Mouse (Mus musculus) myocyte (in vitro differentiated cells): ENCODE results near the gene Trnt1. TPM values are rescaled to one million over a fixed set of nuclear protein-coding genes. Genes with fewer than 3 reads are reported as not detected.

Experiments used
- H3K27me3 ChIP-seq: one replicate; pipeline ENCODE4 v1.6.1; 2011; ENCODE audit not compliant: control insufficient read depth, insufficient read depth, insufficient read length
- H3K36me3 ChIP-seq: one replicate; pipeline ENCODE4 v1.6.1; 2011; ENCODE audit not compliant: control insufficient read depth, insufficient read depth
- H3K4me2 ChIP-seq: one replicate; pipeline ENCODE4 v1.6.1; 2011; ENCODE audit warnings: low read depth, control low read depth
- H3K4me3 ChIP-seq: one replicate; pipeline ENCODE4 v1.5.1; 2011; ENCODE audit warnings: mild to moderate bottlenecking, control low read depth, moderate library complexity
- H3K79me2 ChIP-seq: one replicate; pipeline ENCODE4 v1.6.1; 2011; ENCODE audit not compliant: control insufficient read depth, insufficient read depth
- H3ac ChIP-seq: one replicate; pipeline ENCODE4 v1.6.1; 2011; ENCODE audit not compliant: control insufficient read depth, insufficient read length
- CEBPB ChIP-seq: IDR thresholded peaks from 2 replicates; pipeline ENCODE4 v1.6.1; 2011; ENCODE audit warnings: mild to moderate bottlenecking, moderate library complexity; ENCODE audit not compliant: poor library complexity, insufficient read depth, severe bottlenecking
- E2F4 ChIP-seq: IDR thresholded peaks from one replicate; pipeline ENCODE4 v1.6.1; 2011; ENCODE audit warnings: mild to moderate bottlenecking, control low read depth, moderate library complexity; ENCODE audit not compliant: insufficient read depth
- MAX ChIP-seq: IDR thresholded peaks from one replicate; pipeline ENCODE4 v1.6.1; 2011; ENCODE audit warnings: low read depth, mild to moderate bottlenecking, control low read depth
- MYOD1 ChIP-seq, 3 experiments: IDR thresholded peaks; one replicate each; pipeline ENCODE4 v1.6.1; 2011; ENCODE audit warnings: control low read depth in 2 of 3, low read depth in 2 of 3, mild to moderate bottlenecking in 2 of 3, moderate library complexity in 1 of 3; ENCODE audit not compliant: insufficient read length in 2 of 3, control insufficient read depth in 1 of 3
- MYOG ChIP-seq, 3 experiments: IDR thresholded peaks; one replicate each; pipeline ENCODE4 v1.6.1; 2011; ENCODE audit warnings: control low read depth in 2 of 3, low read depth in 2 of 3, mild to moderate bottlenecking in 2 of 3; ENCODE audit not compliant: insufficient read length in 2 of 3, control insufficient read depth in 1 of 3, insufficient read depth in 1 of 3
- POLR2A ChIP-seq: IDR thresholded peaks from one replicate; pipeline ENCODE4 v1.6.1; 2011; ENCODE audit warnings: low read depth, mild to moderate bottlenecking, control low read depth, moderate library complexity; ENCODE audit not compliant: insufficient read length
- POLR2AphosphoS2 ChIP-seq: IDR thresholded peaks from one replicate; pipeline ENCODE4 v1.6.1; 2011; ENCODE audit warnings: low read depth, control low read depth; ENCODE audit not compliant: insufficient read length
- REST ChIP-seq: IDR thresholded peaks from one replicate; pipeline ENCODE4 v1.6.1; 2011; ENCODE audit warnings: mild to moderate bottlenecking, control low read depth, moderate library complexity; ENCODE audit not compliant: insufficient read depth, insufficient read length
- SRF ChIP-seq: IDR thresholded peaks from one replicate; pipeline ENCODE4 v1.6.1; 2011; ENCODE audit warnings: low read depth; ENCODE audit not compliant: control insufficient read depth, insufficient read length
- TCF12 ChIP-seq: IDR thresholded peaks from one replicate; pipeline ENCODE4 v1.6.1; 2011; ENCODE audit warnings: mild to moderate bottlenecking, control low read depth; ENCODE audit not compliant: poor library complexity, insufficient read depth, severe bottlenecking
- TCF3 ChIP-seq: IDR thresholded peaks from one replicate; pipeline ENCODE4 v1.6.1; 2011; ENCODE audit warnings: low read depth, control low read depth; ENCODE audit not compliant: insufficient read length
- USF1 ChIP-seq: IDR thresholded peaks from one replicate; pipeline ENCODE4 v1.6.1; 2011; ENCODE audit warnings: low read depth, mild to moderate bottlenecking, control low read depth, moderate library complexity
- polyA plus RNA-seq: library from polyadenylated mRNA; unstranded; fragments of >200 nt; fragmentation: generic; extraction: Trizol; gene quantifications from one replicate; pipeline ENCODE4 v1.2.1, GENCODE M21; 2012; ENCODE audit warnings: missing spikeins

Gene Trnt1
- polyA plus RNA-seq, 1 experiment, result 14.0 TPM

DNA sequence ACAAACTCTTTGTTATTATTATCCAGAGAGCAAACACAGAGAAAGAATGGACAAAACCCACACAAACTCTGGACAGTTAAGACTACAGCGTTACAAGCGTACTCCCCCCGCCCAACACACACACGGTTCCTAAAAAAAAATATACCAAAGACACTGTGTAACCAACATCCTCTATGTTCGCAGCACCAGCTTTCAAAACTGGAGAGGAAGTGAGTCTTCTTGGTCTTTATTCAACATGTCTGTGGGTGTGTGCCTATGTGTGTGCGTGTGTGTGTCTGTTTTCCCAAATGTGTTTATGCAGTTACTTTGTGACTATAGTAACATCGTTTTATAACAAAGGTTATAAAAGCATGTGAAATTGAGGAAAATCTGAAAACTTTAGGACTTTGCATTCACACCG, 22.5 kb downstream of the Trnt1 start:
- Histone ChIP-seq H3K4me3 (no peak overlapping the region), H3K4me2 (no peak overlapping the region), H3K79me2 (no peaks in the 10 kb centered on the region), H3K36me3 (peaks cover 43% of the 10 kb centered on the region), H3ac (no peak overlapping the region), H3K27me3 (no peaks in the 10 kb centered on the region)
- TF ChIP-seq MYOG (IDR thresholded peaks at IDR 0.05; ENCODE audit: control insufficient read depth in 1 of 3, insufficient read depth in 1 of 3, insufficient read length in 2 of 3, low read depth in 2 of 3), result no peak

DNA sequence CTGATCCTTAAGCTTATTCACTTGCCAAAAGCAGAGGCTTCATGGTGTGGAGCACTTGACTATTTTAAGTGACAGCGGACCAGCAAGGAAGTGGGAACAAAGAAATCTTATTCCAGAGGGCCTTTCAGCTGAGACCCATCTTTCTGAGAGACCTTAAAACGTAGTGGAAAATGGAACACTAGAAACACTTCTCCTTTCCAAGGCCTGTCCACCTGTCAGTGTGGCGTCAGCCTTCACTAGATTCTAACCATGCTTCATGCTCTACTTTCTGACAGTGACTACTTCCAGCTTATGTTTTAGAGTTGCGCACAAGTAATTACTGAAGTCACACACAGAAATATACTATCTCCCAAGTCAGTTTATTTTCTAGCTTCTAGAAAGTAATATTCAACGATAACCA, 23.6 kb downstream of the Trnt1 start:
- Histone ChIP-seq H3K4me3 (no peak overlapping the region), H3K36me3 (peaks cover 40% of the 10 kb centered on the region), H3K27me3 (no peaks in the 10 kb centered on the region), H3K79me2 (peaks cover 3% of the 10 kb centered on the region), H3ac (no peak overlapping the region), H3K4me2 (no peak overlapping the region)
- TF ChIP-seq POLR2A (no peak), USF1 (no peak), TCF12 (no peak), REST (no peak), MAX (no peak), POLR2AphosphoS2 (no peak), E2F4 (no peak), MYOD1 (IDR thresholded peaks at IDR 0.05; ENCODE audit: control insufficient read depth in 1 of 3, insufficient read length in 2 of 3, low read depth in 2 of 3) (no peak), TCF3 (no peak), SRF (no peak), MYOG (IDR thresholded peaks at IDR 0.05; ENCODE audit: control insufficient read depth in 1 of 3, insufficient read depth in 1 of 3, insufficient read length in 2 of 3, low read depth in 2 of 3) (no peak), CEBPB (no peak)

DNA sequence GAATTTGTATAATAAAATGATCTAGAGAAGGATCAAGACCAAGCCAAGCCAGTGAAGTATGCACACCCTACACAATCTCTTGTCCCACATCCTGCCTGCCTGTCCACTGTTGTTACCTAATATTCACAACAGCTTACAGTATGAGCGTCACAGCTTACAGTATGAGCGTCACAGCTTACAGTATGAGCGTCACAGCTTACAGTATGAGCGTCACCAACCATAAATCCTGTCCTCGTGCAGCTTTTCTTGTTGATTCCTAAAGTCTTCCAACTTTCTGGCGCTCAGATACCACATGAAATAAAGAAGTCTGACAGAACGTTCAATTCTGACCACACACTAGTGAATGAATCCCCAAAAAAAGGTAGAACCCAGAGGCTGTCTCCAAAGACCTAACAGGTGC, 24.2 kb downstream of the Trnt1 start:
- TF ChIP-seq TCF3 (no peak), POLR2AphosphoS2 (no peak), POLR2A (no peak), CEBPB (no peak), E2F4 (no peak), MAX (no peak), TCF12 (no peak), MYOG (IDR thresholded peaks at IDR 0.05; ENCODE audit: control insufficient read depth in 1 of 3, insufficient read depth in 1 of 3, insufficient read length in 2 of 3, low read depth in 2 of 3) (no peak), SRF (no peak), USF1 (no peak), MYOD1 (IDR thresholded peaks at IDR 0.05; ENCODE audit: control insufficient read depth in 1 of 3, insufficient read length in 2 of 3, low read depth in 2 of 3) (no peak), REST (no peak)

DNA sequence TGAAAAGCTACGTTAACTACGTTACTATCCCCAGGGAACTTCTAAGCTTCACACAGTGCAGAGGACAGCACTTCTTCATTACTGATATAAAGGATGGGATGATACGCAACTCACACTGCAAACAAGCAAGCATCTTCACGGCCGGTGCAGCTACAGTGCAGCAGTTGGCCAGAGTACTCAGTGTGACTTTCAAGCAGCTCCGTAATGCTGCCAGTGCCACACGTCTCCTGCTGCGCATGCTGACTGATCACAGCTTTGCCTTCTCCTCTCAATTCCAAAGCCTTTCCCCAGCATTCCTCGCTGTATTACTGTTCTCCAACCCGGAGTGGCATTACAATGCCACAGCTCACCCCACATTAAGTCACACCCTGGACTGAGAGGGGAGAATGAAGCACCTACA, 24.7 kb downstream of the Trnt1 start:
- H3K27me3 ChIP-seq, result no peaks in the 10 kb centered on the region
- no peak overlapping the region for H3K4me2 ChIP-seq
- no peak for TF ChIP-seq CEBPB
- no peak for TF ChIP-seq REST
- no peak for TF ChIP-seq MAX
- TF ChIP-seq TCF3, result no peak
- TF ChIP-seq MYOG (IDR thresholded peaks at IDR 0.05; ENCODE audit: control insufficient read depth in 1 of 3, insufficient read depth in 1 of 3, insufficient read length in 2 of 3, low read depth in 2 of 3), result no peak
- no peak for TF ChIP-seq POLR2AphosphoS2
- no peak for TF ChIP-seq TCF12
- no peak for TF ChIP-seq USF1
- no peak for TF ChIP-seq POLR2A
- no peak for TF ChIP-seq E2F4
- no peak for TF ChIP-seq MYOD1 (IDR thresholded peaks at IDR 0.05; ENCODE audit: control insufficient read depth in 1 of 3, insufficient read length in 2 of 3, low read depth in 2 of 3)
- no peak for TF ChIP-seq SRF
- peaks cover 29% of the 10 kb centered on the region for H3K36me3 ChIP-seq
- no peak overlapping the region for H3K4me3 ChIP-seq
- H3ac ChIP-seq, result no peak overlapping the region
- H3K79me2 ChIP-seq, result peaks cover 10% of the 10 kb centered on the region

More for the DNA sequence above, 24.2 kb downstream of the Trnt1 start:
- H3K4me2 ChIP-seq, result no peak overlapping the region
- H3K27me3 ChIP-seq, result no peaks in the 10 kb centered on the region
- no peak overlapping the region for H3K4me3 ChIP-seq
- peaks cover 34% of the 10 kb centered on the region for H3K36me3 ChIP-seq
- H3K79me2 ChIP-seq, result peaks cover 4% of the 10 kb centered on the region
- H3ac ChIP-seq, result no peak overlapping the region

DNA sequence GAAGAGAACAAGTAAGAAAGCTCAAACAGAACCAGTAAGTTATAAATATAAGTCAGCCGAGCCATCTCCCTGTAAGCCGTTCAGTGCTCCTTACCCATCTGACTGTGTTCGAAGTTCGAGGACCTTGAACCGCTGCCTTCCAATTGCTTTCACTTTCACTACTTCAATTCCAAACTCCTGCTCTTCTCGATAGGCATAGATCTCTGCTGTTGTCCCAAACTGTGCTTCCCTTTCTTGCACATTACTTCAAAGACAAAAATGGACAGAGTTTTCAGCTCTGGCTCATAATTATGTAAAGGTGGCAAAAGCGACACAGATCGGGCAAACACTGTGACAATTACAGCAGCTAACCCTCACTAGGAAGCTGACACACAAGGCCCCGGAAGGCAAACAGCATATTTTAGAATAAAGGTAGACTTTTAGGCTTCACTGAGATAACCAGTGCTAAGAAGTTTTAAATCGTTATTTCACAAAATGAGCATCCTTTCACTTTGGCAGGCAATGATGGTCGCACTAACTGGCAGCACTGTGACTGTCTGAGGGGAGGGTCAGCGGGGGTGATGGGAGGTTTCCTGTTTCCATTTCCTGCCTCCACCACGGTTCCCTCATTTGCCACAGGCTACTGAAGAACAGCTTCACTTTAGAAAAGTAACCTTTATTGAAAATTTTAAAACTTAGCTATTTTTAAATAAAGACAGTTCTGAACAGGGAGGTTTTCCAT, 25.3 kb downstream of the Trnt1 start:
- Histone ChIP-seq H3K4me2 (no peak overlapping the region), H3K27me3 (no peaks in the 10 kb centered on the region), H3K4me3 (no peak overlapping the region), H3K36me3 (peaks cover 24% of the 10 kb centered on the region), H3K79me2 (peaks cover 16% of the 10 kb centered on the region), H3ac (no peak overlapping the region)
- no peak for TF ChIP-seq MYOD1 (IDR thresholded peaks at IDR 0.05; ENCODE audit: control insufficient read depth in 1 of 3, insufficient read length in 2 of 3, low read depth in 2 of 3)
- TF ChIP-seq MAX, result no peak
- no peak for TF ChIP-seq POLR2AphosphoS2
- TF ChIP-seq SRF, result no peak
- TF ChIP-seq CEBPB, result no peak
- no peak for TF ChIP-seq USF1
- no peak for TF ChIP-seq REST
- no peak for TF ChIP-seq MYOG (IDR thresholded peaks at IDR 0.05; ENCODE audit: control insufficient read depth in 1 of 3, insufficient read depth in 1 of 3, insufficient read length in 2 of 3, low read depth in 2 of 3)
- no peak for TF ChIP-seq TCF3
- TF ChIP-seq POLR2A, result no peak
- TF ChIP-seq TCF12, result no peak
- no peak for TF ChIP-seq E2F4
